Mouse (Mus musculus): ENCODE data around the gene Kcnj6.

Kcnj6 gene

GRCm38 (mm10) chr16:94721549-94722006, 275.9 kb downstream of the Kcnj6 start:
- DNase-seq (ENCODE audit: extremely low read depth, insufficient read length, low spot score): no peak

GRCm38 (mm10) chr16:94720476-94721153, 276.9 kb downstream of the Kcnj6 start:
- DNase-seq (ENCODE audit: extremely low read depth, insufficient read length, low spot score): no peak

GRCm38 (mm10) chr16:94719488-94719887, 278.0 kb downstream of the Kcnj6 start:
- no peak for DNase-seq (ENCODE audit: extremely low read depth, insufficient read length, low spot score)

GRCm38 (mm10) chr16:94718919-94719318, 278.6 kb downstream of the Kcnj6 start:
- no peak for DNase-seq (ENCODE audit: extremely low read depth, insufficient read length, low spot score)

- no peak for DNase-seq (ENCODE audit: extremely low read depth, insufficient read length, low spot score)
Measured at GRCm38 (mm10) chr16:94717051-94717450, 280.4 kb downstream of the Kcnj6 start.

- no peak for DNase-seq (ENCODE audit: extremely low read depth, insufficient read length, low spot score)
Measured at GRCm38 (mm10) chr16:94714483-94714882, 283.0 kb downstream of the Kcnj6 start.

GRCm38 (mm10) chr16:94713480-94714094, 283.9 kb downstream of the Kcnj6 start:
- DNase-seq (ENCODE audit: extremely low read depth, insufficient read length, low spot score): no peak

- no peak for DNase-seq (ENCODE audit: extremely low read depth, insufficient read length, low spot score)
Measured at GRCm38 (mm10) chr16:94701971-94702370, 295.5 kb downstream of the Kcnj6 start.

- no peak for DNase-seq (ENCODE audit: extremely low read depth, insufficient read length, low spot score)
Measured at GRCm38 (mm10) chr16:94701141-94701540, 296.4 kb downstream of the Kcnj6 start.
